Mouse (Mus musculus): Measurements from ENCODE around the gene Gbf1. TPM values are rescaled to one million over a fixed set of nuclear protein-coding genes. Genes with fewer than 3 reads are reported as not detected.
"Not testable (repeated sequence)": the region's sequence is repeated elsewhere in the genome, so short reads cannot be mapped to it uniquely, and the experiment has no call there.

Gene Gbf1
- polyA plus RNA-seq, 1 experiment: 28.0 TPM

DNA sequence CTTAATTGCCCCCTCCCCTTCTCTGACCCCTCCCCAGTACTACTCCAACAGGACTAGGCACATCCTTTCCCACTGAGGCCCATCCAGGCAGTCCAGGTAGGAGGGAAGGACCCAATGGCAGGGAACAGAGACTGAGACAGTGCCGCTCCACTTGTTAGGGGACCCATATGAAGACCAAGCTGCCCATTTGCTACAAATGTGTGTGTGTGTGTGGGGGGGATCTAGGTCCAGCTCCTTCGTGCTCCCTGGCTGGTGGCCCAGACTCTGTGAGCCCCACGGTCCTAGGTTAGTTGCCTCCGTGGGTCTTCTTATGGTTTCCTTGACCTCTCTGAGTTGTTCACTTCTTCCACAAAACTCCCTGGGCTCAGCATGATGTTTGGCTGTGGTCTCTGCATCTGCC, 26.0 kb upstream of the Gbf1 start:
- TF ChIP-seq CTCF (IDR thresholded peaks at IDR 0.05; ENCODE audit: low read depth, low read length) (no peak), POLR2A (IDR thresholded peaks at IDR 0.05; ENCODE audit: borderline replicate concordance, low read depth, low read length) (no peak)
- Histone ChIP-seq H3K27ac (ENCODE audit: insufficient read depth, low read depth, low read length) (no peak overlapping the region), H3K4me3 (ENCODE audit: insufficient read depth, low read length) (no peak overlapping the region), H3K4me1 (ENCODE audit: control insufficient read depth, insufficient read depth, low read length) (peaks cover 4% of the 10 kb centered on the region; the same call in 1 of the 2 replicates)

DNA sequence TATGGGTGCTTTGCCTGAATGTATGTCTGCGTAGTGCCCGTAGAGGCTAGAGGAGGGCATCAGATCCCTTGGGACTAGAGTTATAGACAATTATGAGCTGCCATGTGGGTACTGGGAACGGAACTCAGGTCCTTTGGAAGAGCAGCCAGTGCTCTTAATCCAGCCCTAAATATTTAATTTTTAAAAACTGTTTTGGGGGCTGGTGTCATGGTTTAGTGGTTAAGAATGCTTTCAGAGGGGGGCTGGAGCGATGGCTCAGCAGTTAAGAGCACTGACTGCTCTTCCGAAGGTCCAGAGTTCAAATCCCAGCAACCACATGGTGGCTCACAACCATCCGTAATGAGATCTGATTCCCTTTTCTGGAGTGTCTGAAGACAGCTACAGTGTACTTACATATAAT, 22.6 kb upstream of the Gbf1 start:
- not testable (repeated sequence) for H3K27ac ChIP-seq (ENCODE audit: insufficient read depth, low read depth, low read length); H3K4me3 ChIP-seq (ENCODE audit: insufficient read depth, low read length); H3K4me1 ChIP-seq (ENCODE audit: control insufficient read depth, insufficient read depth, low read length)

DNA sequence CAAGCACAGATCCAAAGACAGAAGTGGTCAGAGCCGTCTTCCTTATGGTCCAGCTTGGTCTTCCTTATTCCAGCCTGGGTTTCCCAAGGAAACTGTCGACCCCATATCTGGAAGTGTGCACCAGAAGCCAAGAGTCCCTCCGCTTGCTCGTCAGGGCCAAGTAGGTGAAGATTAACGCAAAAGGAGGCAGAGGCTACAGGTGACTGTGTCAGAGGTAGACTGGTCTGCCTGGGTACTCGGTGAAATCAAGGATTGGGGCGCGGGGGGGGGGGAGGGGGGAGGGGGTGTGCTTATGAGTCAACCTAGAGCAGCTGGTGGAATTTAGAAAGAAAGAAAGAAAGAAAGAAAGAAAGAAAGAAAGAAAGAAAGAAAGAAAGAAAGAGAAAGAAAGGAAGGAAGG, 21.0 kb upstream of the Gbf1 start:
- H3K4me3 ChIP-seq (ENCODE audit: insufficient read depth, low read length): peak overlapping the region; percentile 59
- H3K4me1 ChIP-seq (ENCODE audit: control insufficient read depth, insufficient read depth, low read length): peaks cover 9% of the 10 kb centered on the region
- H3K27ac ChIP-seq (ENCODE audit: insufficient read depth, low read depth, low read length): no peak overlapping the region
- TF ChIP-seq CTCF (IDR thresholded peaks at IDR 0.05; ENCODE audit: low read depth, low read length) (no peak), POLR2A (IDR thresholded peaks at IDR 0.05; ENCODE audit: borderline replicate concordance, low read depth, low read length) (no peak)

DNA sequence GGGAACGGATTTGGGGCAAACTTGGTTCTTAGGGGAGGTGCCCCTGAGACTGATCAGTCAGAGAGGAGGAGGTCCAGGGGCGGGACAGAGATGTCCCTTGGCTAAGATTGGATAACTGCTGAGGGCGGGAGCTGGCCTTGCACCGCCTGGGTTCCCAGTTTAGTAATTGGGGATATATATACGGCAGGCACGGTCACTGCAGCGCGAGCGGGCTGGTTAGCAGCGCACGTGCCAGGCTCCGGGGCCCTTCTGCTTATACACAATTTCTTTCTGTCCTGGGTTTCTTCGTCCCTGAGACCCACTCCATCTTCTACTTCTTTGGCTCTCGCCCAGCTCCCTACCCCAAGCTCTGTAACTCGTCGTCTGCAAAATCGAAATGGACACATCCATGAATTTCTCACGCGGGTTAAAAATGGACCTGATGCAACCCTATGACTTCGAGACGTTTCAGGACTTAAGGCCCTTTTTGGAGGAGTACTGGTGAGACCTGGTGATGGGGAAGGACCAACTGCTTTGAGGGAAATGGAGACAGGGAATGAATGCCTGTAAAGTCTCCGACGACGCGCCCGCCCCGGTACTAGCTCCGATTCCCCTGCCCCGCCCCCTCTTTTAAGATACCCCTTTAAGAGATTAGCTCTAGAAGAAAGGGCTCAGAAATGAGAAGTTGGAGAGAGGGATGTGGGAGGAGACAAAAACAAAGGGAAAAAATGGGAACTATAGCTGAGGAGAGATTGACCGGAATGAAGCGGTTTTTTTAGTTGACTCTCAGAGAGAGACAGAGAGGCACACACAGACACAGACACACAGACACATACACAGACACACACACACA, 20.4 kb upstream of the Gbf1 start, which contains the start of gene Elovl3:
Gene Elovl3, plus strand, starts transcription at position 204 of the 832 bp plus-strand sequence.
- TF ChIP-seq CTCF (IDR thresholded peaks at IDR 0.05; ENCODE audit: low read depth, low read length): no peak
- no peak for TF ChIP-seq POLR2A (IDR thresholded peaks at IDR 0.05; ENCODE audit: borderline replicate concordance, low read depth, low read length)
- no peak within 1 kb of the TSS; the same call in 1 of the 2 replicates for H3K27ac ChIP-seq (ENCODE audit: insufficient read depth, low read depth, low read length)
- H3K4me3 ChIP-seq (ENCODE audit: insufficient read depth, low read length): peak within 1 kb of the TSS; percentile 59
- H3K4me1 ChIP-seq (ENCODE audit: control insufficient read depth, insufficient read depth, low read length): peaks cover 9% of the 10 kb centered on the region

DNA sequence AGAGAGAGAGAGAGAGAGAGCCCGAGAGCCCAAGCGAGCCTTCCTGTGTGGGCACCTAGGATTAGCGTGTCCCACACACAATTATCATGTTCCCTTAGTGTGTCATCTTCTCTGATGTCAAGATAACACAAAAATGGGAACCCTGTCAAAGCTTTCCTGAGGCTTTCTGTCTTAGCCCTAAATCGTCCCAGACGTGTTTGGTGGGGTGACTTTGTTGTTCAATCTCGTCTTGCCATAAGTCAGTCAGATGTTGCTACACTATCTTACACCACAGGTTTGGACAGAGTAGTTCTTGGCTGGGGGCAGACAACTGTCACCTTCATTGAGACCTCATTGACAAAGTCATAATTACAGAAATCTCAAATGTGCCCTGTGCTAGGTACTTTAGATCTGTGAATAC, 19.7 kb upstream of the Gbf1 start:
- Histone ChIP-seq H3K27ac (ENCODE audit: insufficient read depth, low read depth, low read length) (no peak overlapping the region), H3K4me3 (ENCODE audit: insufficient read depth, low read length) (peak overlapping the region; percentile 19; the same call in 1 of the 2 replicates), H3K4me1 (ENCODE audit: control insufficient read depth, insufficient read depth, low read length) (peaks cover 9% of the 10 kb centered on the region)
- TF ChIP-seq CTCF (IDR thresholded peaks at IDR 0.05; ENCODE audit: low read depth, low read length) (no peak), POLR2A (IDR thresholded peaks at IDR 0.05; ENCODE audit: borderline replicate concordance, low read depth, low read length) (no peak)

DNA sequence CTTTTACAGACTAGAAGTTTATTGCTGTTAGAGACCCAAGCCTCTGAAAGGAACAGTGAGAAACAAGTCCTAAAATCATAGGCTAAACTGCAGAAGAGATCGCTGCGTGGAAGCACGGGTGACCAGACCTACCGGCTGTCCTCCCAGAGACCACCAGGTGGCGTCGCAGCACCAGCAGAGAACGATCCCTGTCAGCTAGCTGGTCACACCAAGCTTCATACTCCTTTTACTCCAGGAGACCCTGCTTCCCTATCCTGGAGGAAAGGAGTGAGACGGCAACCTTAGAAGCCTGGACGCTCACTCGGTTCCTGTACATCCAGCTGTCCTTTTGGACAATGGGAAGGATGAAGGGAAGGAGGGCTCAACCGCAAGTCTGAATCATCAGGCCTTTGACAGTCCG, 17.0 kb upstream of the Gbf1 start:
- TF ChIP-seq CTCF (IDR thresholded peaks at IDR 0.05; ENCODE audit: low read depth, low read length): peak; percentile 94
- TF ChIP-seq POLR2A (IDR thresholded peaks at IDR 0.05; ENCODE audit: borderline replicate concordance, low read depth, low read length): no peak
- Histone ChIP-seq H3K4me3 (ENCODE audit: insufficient read depth, low read length) (peak overlapping the region; percentile 50), H3K4me1 (ENCODE audit: control insufficient read depth, insufficient read depth, low read length) (peaks cover 9% of the 10 kb centered on the region), H3K27ac (ENCODE audit: insufficient read depth, low read depth, low read length) (no peak overlapping the region)

DNA sequence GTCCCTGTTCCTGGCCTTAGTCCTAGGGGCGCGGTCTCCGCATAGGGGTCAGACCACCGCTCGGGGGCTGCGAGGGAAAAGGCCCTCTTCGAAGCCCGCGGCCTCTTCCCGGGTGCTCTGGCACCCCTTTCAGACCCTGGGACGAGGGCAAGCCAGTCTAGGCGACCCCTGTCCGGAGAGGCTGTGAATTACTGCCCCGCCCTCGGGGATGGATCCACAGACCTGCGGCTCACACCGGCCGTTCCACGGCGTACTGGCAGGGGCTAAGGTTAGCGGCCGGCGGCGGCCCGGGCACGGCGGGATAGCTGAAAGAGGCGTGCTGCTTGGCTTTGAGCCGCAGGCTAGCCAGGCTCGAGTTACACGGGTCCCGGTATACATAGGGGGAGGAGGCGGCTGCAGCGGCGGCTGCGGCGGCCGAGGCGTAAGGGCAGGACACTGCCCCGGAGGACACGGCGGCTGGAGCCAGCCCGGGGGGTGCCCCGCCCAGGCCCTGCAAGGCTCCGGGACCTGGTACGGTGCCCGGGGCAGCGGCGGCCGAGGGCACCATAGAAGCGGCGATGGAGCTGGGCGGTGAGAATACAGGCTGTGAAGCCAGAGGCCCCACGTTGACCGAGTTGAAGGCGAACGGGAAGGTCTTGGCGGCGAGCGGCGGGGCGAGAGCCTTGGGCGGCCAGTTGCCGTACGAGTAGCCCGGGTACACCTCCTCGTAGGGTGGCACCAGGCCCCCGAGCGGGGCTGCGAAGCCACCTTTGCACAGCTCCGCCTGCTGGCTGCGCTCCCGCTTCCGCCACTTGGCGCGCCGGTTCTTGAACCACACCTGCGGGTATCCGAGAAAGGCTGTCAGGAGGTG, 16.3 kb upstream of the Gbf1 start:
- Histone ChIP-seq H3K4me1 (ENCODE audit: control insufficient read depth, insufficient read depth, low read length) (peaks cover 8% of the 10 kb centered on the region), H3K4me3 (ENCODE audit: insufficient read depth, low read length) (peak overlapping the region; percentile 50), H3K27ac (ENCODE audit: insufficient read depth, low read depth, low read length) (no peak overlapping the region)
- TF ChIP-seq CTCF (IDR thresholded peaks at IDR 0.05; ENCODE audit: low read depth, low read length) (no peak), POLR2A (IDR thresholded peaks at IDR 0.05; ENCODE audit: borderline replicate concordance, low read depth, low read length) (no peak)

DNA sequence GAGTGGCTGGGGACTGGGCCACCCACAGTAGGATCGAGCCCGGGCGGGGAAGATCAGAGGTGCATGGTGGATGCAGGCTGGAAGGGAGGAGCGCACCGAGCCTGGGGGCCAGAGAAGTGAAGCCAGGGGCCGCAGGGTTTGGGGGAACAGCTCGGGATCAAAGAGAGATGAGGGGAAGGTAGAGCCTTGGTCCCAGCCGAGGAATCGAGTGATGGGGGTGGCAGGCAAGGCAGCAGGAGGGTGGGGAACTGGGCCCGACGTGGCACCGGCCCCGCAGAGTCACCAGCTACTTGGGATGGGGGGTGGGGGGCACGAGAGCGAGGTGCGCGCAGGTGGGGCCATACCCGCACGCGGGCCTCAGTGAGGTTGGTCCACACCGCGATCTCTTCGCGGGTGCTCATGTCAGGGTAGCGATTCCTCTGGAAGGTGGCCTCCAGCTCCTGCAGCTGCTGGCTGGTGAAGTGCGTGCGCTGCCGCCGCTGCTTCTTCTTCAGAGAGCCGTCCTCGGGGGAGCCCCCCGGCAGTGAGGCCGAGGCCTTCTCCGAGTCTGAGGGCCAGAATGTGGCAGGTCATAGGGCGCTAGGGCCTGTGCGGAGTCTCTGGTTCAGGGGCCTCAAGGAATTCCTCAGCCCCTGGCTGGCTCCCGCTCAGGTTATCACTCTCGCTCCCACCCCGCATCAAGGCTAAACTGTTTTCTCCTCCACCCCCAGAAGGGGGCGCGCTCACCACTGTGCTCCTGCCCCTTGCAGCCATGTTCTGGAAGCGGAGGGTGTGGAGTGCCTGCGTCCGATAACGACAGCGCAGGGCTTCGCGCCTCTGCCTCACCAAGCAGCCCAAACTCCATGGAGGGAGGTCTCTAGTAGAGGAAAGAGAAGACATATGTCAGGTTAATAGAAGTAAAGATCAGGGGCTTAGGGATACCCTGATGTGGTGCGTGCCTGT, 15.4 kb upstream of the Gbf1 start:
- Histone ChIP-seq H3K4me1 (ENCODE audit: control insufficient read depth, insufficient read depth, low read length) (peaks cover 4% of the 10 kb centered on the region; the same call in 1 of the 2 replicates), H3K4me3 (ENCODE audit: insufficient read depth, low read length) (peak overlapping the region; percentile 50), H3K27ac (ENCODE audit: insufficient read depth, low read depth, low read length) (no peak overlapping the region)
- TF ChIP-seq CTCF (IDR thresholded peaks at IDR 0.05; ENCODE audit: low read depth, low read length) (peak; percentile 50; the same call in 1 of the 2 replicates), POLR2A (IDR thresholded peaks at IDR 0.05; ENCODE audit: borderline replicate concordance, low read depth, low read length) (no peak)

DNA sequence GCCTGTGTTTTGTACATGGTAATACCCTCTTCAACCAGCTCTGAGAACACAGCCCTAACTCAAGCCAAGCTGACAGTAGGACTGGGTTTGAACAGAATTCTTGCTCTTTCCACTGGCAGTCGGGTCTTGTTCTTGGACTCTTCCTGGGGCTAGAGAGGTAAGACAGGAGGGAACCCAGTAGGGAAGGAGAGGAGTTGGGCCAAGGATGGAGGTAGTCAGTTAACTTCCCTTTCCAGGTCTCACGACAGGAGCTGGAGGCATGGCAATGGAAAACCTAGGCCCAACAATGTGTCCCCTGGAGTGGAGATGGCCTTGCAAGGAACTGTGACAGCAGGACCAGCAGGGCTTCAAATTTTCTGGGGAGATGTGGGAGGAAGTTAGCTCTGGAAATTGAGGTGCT, 12.0 kb upstream of the Gbf1 start:
- Histone ChIP-seq H3K27ac (ENCODE audit: insufficient read depth, low read depth, low read length) (no peak overlapping the region), H3K4me1 (ENCODE audit: control insufficient read depth, insufficient read depth, low read length) (no peaks in the 10 kb centered on the region), H3K4me3 (ENCODE audit: insufficient read depth, low read length) (no peak overlapping the region)
- no peak for TF ChIP-seq POLR2A (IDR thresholded peaks at IDR 0.05; ENCODE audit: borderline replicate concordance, low read depth, low read length)
- no peak for TF ChIP-seq CTCF (IDR thresholded peaks at IDR 0.05; ENCODE audit: low read depth, low read length)

All from bone marrow macrophage, adult 2 months (primary cell).